Mouse (Mus musculus) C2C12 (cell line): ENCODE results near the gene Rex1bd. TPM values are rescaled to one million over a fixed set of nuclear protein-coding genes. Genes with fewer than 3 reads are reported as not detected.

Source experiments
- H3K27me3 ChIP-seq: one replicate; pipeline ENCODE4 v1.6.1; 2011; ENCODE audit not compliant: control insufficient read depth, insufficient read depth, insufficient read length
- H3K36me3 ChIP-seq: one replicate; pipeline ENCODE4 v1.6.1; 2011; ENCODE audit not compliant: control insufficient read depth, insufficient read depth
- H3K4me3 ChIP-seq: one replicate; pipeline ENCODE4 v1.5.1; 2011; ENCODE audit warnings: mild to moderate bottlenecking, control low read depth; ENCODE audit not compliant: poor library complexity, insufficient read depth, severe bottlenecking
- H3K79me2 ChIP-seq: one replicate; pipeline ENCODE4 v1.6.1; 2011; ENCODE audit not compliant: control insufficient read depth, insufficient read depth
- H3K79me3 ChIP-seq: one replicate; pipeline ENCODE4 v1.6.1; 2011; ENCODE audit warnings: low read depth, control low read depth
- H3ac ChIP-seq: one replicate; pipeline ENCODE3; 2011; ENCODE audit warnings: low read depth; ENCODE audit not compliant: control insufficient read depth, insufficient read length
- CEBPB ChIP-seq: IDR thresholded peaks from one replicate; pipeline ENCODE4 v1.6.1; 2011; ENCODE audit warnings: low read depth, mild to moderate bottlenecking, control low read depth, moderate library complexity
- CTCF ChIP-seq: IDR thresholded peaks from one replicate; pipeline ENCODE4 v1.5.1; 2011; ENCODE audit not compliant: control insufficient read depth, insufficient read depth, insufficient read length
- FOSL1 ChIP-seq: IDR thresholded peaks from one replicate; pipeline ENCODE4 v1.8.0; 2011; ENCODE audit warnings: mild to moderate bottlenecking, low read length; ENCODE audit not compliant: poor library complexity, insufficient read depth, severe bottlenecking
- MAX ChIP-seq: IDR thresholded peaks from one replicate; pipeline ENCODE4 v1.6.1; 2011; ENCODE audit warnings: mild to moderate bottlenecking, control low read depth
- MYOD1 ChIP-seq: IDR thresholded peaks from one replicate; pipeline ENCODE4 v1.6.1; 2011; ENCODE audit warnings: low read depth; ENCODE audit not compliant: control insufficient read depth, insufficient read length
- MYOG ChIP-seq: IDR thresholded peaks from one replicate; pipeline ENCODE4 v1.6.1; 2011; ENCODE audit not compliant: control insufficient read depth, insufficient read length; ENCODE audit errors: extremely low read depth
- USF1 ChIP-seq: IDR thresholded peaks from one replicate; pipeline ENCODE4 v1.6.1; 2011; ENCODE audit warnings: low read depth, mild to moderate bottlenecking, control low read depth, moderate library complexity
- polyA plus RNA-seq: library from polyadenylated mRNA; unstranded; fragments of >200 nt; fragmentation: generic; extraction: Trizol; gene quantifications from one replicate; pipeline ENCODE4 v1.2.1, GENCODE M21; 2012; ENCODE audit warnings: missing spikeins

Rex1bd gene
- polyA plus RNA-seq, 1 experiment, result 199 TPM

DNA sequence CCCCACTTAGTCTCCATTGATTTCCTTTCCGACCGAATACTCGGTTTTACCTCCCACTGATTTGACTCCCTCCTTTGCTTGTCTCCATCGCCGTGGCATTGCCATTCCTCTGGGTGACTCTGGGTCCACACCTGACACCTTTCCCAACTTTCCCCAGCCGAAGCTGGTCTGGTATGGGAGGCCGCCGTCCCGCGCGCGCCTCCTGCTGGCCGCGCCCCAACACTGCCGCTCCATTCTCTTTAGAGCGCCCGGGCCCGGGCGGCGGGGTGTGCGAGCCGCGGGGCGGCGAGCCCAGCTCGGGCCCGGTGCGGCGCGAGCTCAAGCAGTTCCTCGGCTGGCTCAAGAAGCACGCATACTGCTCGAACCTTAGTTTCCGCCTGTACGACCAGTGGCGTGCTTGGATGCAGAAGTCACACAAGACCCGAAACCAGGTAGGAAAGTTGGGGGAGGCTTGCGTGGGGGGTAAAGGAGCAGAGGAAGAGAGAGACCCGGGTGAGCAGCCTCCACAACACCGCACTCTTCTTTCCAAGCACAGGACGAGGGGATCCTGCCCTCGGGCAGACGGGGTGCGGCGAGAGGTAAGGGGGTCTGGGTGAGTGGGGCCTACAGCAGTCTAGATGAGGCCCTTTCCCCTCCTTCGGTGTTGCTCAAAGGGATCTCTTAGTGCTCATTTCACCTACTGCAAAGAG lies 3.3 kb downstream of the Rex1bd start:
- Histone ChIP-seq H3K27me3 (no peaks in the 10 kb centered on the region), H3K4me3 (no peak overlapping the region), H3K36me3 (peaks cover 25% of the 10 kb centered on the region), H3ac (peak overlapping the region; percentile 48), H3K79me2 (peaks cover 30% of the 10 kb centered on the region), H3K79me3 (peaks cover 14% of the 10 kb centered on the region)
- peak; percentile 94 for TF ChIP-seq CTCF
- TF ChIP-seq FOSL1, result no peak

DNA sequence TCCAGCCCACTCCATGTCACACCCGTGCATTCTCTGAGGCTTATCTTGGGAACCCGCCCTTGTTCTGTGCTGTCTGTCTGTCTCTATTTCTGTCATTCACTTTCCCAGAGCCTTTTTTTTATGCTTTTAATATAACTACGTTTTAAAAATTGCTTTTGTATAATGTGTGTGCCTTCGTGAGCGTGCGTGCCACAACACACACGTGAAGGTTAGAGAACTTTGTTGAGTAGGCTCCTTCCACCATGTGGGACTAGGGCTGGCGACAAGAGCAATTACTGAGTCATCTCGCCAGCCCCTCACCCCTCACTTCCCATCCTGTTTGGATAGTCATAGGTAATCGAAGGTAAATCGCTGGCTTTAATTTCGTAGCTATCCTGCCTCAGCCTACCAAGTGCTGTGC lies 4.0 kb downstream of the Rex1bd start:
- no peak for TF ChIP-seq MYOG
- TF ChIP-seq CTCF, result no peak
- TF ChIP-seq CEBPB, result no peak
- TF ChIP-seq FOSL1, result no peak
- no peak for TF ChIP-seq USF1
- Histone ChIP-seq H3K4me3 (no peak overlapping the region), H3K79me2 (peaks cover 29% of the 10 kb centered on the region), H3ac (no peak overlapping the region), H3K27me3 (no peaks in the 10 kb centered on the region), H3K36me3 (peaks cover 18% of the 10 kb centered on the region), H3K79me3 (peaks cover 11% of the 10 kb centered on the region)

DNA sequence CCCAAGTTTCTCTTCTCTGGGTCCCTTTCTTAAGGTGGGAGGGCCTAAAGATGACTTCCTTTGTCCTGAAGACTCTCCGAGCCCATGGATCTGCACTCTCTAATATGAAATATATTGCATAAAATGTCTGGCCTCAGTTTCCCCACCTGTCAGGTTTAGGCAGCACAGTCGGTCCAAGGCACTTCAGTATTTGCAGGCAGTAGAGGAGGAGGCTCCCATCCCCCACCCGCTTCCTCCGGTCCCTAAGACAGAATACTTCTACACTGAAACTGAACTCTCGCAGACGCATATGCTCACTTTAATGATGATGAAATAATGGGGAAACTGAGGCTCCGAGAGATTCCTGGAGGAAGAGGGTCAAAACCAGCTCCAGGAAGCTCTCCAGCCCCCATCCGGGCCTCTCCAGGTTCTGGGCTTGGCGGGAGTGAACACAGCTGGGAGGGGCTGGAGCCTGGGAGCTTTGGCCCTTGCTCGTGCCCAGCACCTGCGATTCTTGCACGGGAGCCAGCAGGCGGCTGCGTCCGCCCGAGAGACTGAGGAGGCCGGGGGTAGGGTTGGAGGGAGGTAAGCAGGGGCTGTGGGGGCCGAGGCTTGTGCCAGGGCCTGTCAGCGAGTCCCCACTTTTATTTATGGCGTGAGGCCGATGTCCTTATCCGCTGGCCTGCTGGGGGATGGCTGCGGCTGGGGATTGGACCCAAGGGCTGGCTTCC lies 4.6 kb downstream of the Rex1bd start:
- Histone ChIP-seq H3K79me2 (peaks cover 29% of the 10 kb centered on the region), H3ac (no peak overlapping the region), H3K4me3 (no peak overlapping the region), H3K27me3 (no peaks in the 10 kb centered on the region), H3K79me3 (peaks cover 15% of the 10 kb centered on the region), H3K36me3 (peaks cover 12% of the 10 kb centered on the region)
- TF ChIP-seq MYOG (no peak), USF1 (no peak), MAX (no peak), CEBPB (no peak), CTCF (no peak), MYOD1 (no peak), FOSL1 (no peak)

GRCm38 (mm10) chr8:70500386-70501301 lies 5.9 kb downstream of the Rex1bd start:
- Histone ChIP-seq H3K27me3 (no peaks in the 10 kb centered on the region), H3K4me3 (no peak overlapping the region), H3ac (no peak overlapping the region), H3K79me3 (peaks cover 19% of the 10 kb centered on the region), H3K36me3 (peaks cover 12% of the 10 kb centered on the region), H3K79me2 (peaks cover 37% of the 10 kb centered on the region)
- TF ChIP-seq MYOG (no peak), MAX (no peak), USF1 (no peak), FOSL1 (no peak), MYOD1 (no peak), CEBPB (no peak), CTCF (no peak)

- H3K4me3 ChIP-seq, result no peak overlapping the region
- no peak overlapping the region for H3ac ChIP-seq
- H3K36me3 ChIP-seq, result peaks cover 6% of the 10 kb centered on the region
- H3K79me3 ChIP-seq, result peaks cover 23% of the 10 kb centered on the region
- no peaks in the 10 kb centered on the region for H3K27me3 ChIP-seq
- TF ChIP-seq MYOG (no peak), CTCF (no peak), MYOD1 (no peak), USF1 (no peak), FOSL1 (no peak), CEBPB (no peak), MAX (no peak)
- peaks cover 53% of the 10 kb centered on the region for H3K79me2 ChIP-seq
Observed at GRCm38 (mm10) chr8:70495771-70496062, 10.8 kb downstream of the Rex1bd start.
